Mouse (Mus musculus) heart, postnatal 25 days (tissue): Measurements from ENCODE around the gene 1700122O11Rik. TPM values are rescaled to one million over a fixed set of nuclear protein-coding genes. Genes with fewer than 3 reads are reported as not detected.

Experiments
- DNase-seq: peaks from one replicate; pipeline ENCODE4 v3.0.0; 2022; ENCODE audit warnings: low spot score
- intact Hi-C: fragments of 180-260 bp; cut with DNase I; formaldehyde crosslinking; loops from one replicate; pipeline ENCODE4 v1.15.1; 2025
- total RNA-seq, 2 experiments: library from RNA; stranded (reverse); gene quantifications; 2 replicates each; pipeline ENCODE4 v1.2.3; 2021

The 1700122O11Rik gene
- total RNA-seq = not detected

- DNase-seq = no peak
- intact Hi-C loops = no loop called here
Measured at GRCm38 (mm10) chr17:48038193-48038592, at the start of gene 1700122O11Rik. Gene 1700122O11Rik, minus strand, starts transcription at chr17:48038293.

- no peak for DNase-seq
- intact Hi-C loops = no loop called here
Measured at GRCm38 (mm10) chr17:48080626-48081025, 42.5 kb upstream of the 1700122O11Rik start.

GRCm38 (mm10) chr17:48067729-48068128 is 29.6 kb upstream of the 1700122O11Rik start:
- DNase-seq = no peak
- intact Hi-C loops = no loop called here

- DNase-seq = no peak
- intact Hi-C loops = no loop called here
Measured at GRCm38 (mm10) chr17:48067083-48067614, 29.1 kb upstream of the 1700122O11Rik start.

GRCm38 (mm10) chr17:48065081-48065501 is 27.0 kb upstream of the 1700122O11Rik start:
- DNase-seq = no peak
- intact Hi-C loops = no loop called here

- no peak for DNase-seq
- intact Hi-C loops = no loop called here
Measured at GRCm38 (mm10) chr17:48064196-48064843, 26.2 kb upstream of the 1700122O11Rik start.

GRCm38 (mm10) chr17:48057382-48057781 is 19.3 kb upstream of the 1700122O11Rik start:
- intact Hi-C loops = loop anchor here (5.0 kb wide), 1 partner anchor 35 kb away; no protein-coding TSS in a partner anchor
- DNase-seq = no peak

GRCm38 (mm10) chr17:48055076-48055816 is 17.2 kb upstream of the 1700122O11Rik start:
- intact Hi-C loops = loop anchor here (5.0 kb wide), 1 partner anchor 37 kb away; no protein-coding TSS in a partner anchor
- DNase-seq = no peak

- DNase-seq = no peak
- intact Hi-C loops = no loop called here
Measured at GRCm38 (mm10) chr17:48053646-48054045, 15.6 kb upstream of the 1700122O11Rik start.

GRCm38 (mm10) chr17:48052338-48053067 is 14.4 kb upstream of the 1700122O11Rik start:
- no peak for DNase-seq
- intact Hi-C loops = no loop called here

GRCm38 (mm10) chr17:48051638-48052337 is 13.7 kb upstream of the 1700122O11Rik start:
- no peak for DNase-seq
- intact Hi-C loops = no loop called here

GRCm38 (mm10) chr17:48045631-48046030 is 7.5 kb upstream of the 1700122O11Rik start:
- intact Hi-C loops = loop anchor here (5.0 kb wide), 1 partner anchor 173 kb away; no protein-coding TSS in a partner anchor
- no peak for DNase-seq

GRCm38 (mm10) chr17:48043154-48043880 is 5.2 kb upstream of the 1700122O11Rik start:
- no peak for DNase-seq
- intact Hi-C loops = loop anchor here (2.0 kb wide), 1 partner anchor 119 kb away; the partner anchor contains the start of gene Foxp4

- intact Hi-C loops = loop anchor here (2.0 kb wide), 1 partner anchor 117 kb away; the partner anchor contains the start of gene Foxp4
- DNase-seq = no peak
Measured at GRCm38 (mm10) chr17:48041351-48042287, 3.5 kb upstream of the 1700122O11Rik start.

GRCm38 (mm10) chr17:48039232-48039866 is 1.3 kb upstream of the 1700122O11Rik start:
- intact Hi-C loops = no loop called here
- peak; percentile 58 for DNase-seq

- no peak for DNase-seq
- intact Hi-C loops = no loop called here
Measured at GRCm38 (mm10) chr17:48036921-48037320, 1.2 kb downstream of the 1700122O11Rik start.
